Mouse (Mus musculus) hindbrain, embryonic 11.5 days (tissue): ENCODE results near the gene Ano10. TPM values are rescaled to one million over a fixed set of nuclear protein-coding genes. Genes with fewer than 3 reads are reported as not detected.
"Not testable (repeated sequence)": the region's sequence is repeated elsewhere in the genome, so short reads cannot be mapped to it uniquely, and the experiment has no call there.

ENCODE experiments used
- ATAC-seq: fragments of 200-750 bp; cut with Nextera tagmentation; 2 replicates; pipeline ENCODE4 v1.8.0; 2017; ENCODE audit warnings: mild to moderate bottlenecking, moderate TSS enrichment, moderate library complexity; ENCODE audit not compliant: low FRiP score
- DNase-seq: peaks from one replicate; pipeline ENCODE4 v3.0.0-alpha.2; 2015; ENCODE audit warnings: low spot score
- H3K27ac ChIP-seq: fragments of 300-500 bp; sonication (generic); 2 replicates; pipeline ENCODE4 v1.5.1; 2014; ENCODE audit warnings: mild to moderate bottlenecking, low read depth, low read length
- H3K27me3 ChIP-seq: fragments of 300-500 bp; sonication (generic); 2 replicates; pipeline ENCODE4 v1.6.1; 2014; ENCODE audit warnings: mild to moderate bottlenecking, low read length, moderate library complexity, mixed read lengths; ENCODE audit not compliant: control insufficient read depth, insufficient read depth
- H3K36me3 ChIP-seq: fragments of 300-500 bp; sonication (generic); 2 replicates; pipeline ENCODE4 v1.6.1; 2014; ENCODE audit warnings: mild to moderate bottlenecking, low read length, moderate library complexity, mixed read lengths; ENCODE audit not compliant: control insufficient read depth, insufficient read depth
- H3K4me1 ChIP-seq: fragments of 300-500 bp; sonication (generic); replicated peaks from 2 replicates; pipeline ENCODE4 v1.6.1; 2014; ENCODE audit warnings: low read length, mixed read lengths; ENCODE audit not compliant: control insufficient read depth, insufficient read depth
- H3K4me2 ChIP-seq: fragments of 300-500 bp; sonication (generic); replicated peaks from 2 replicates; pipeline ENCODE4 v1.6.1; 2014; ENCODE audit warnings: mild to moderate bottlenecking, low read depth, low read length
- H3K4me3 ChIP-seq: fragments of 300-500 bp; sonication (generic); 2 replicates; pipeline ENCODE4 v1.5.1; 2014; ENCODE audit warnings: low read depth, low read length
- H3K9ac ChIP-seq: fragments of 300-500 bp; sonication (generic); 2 replicates; pipeline ENCODE4 v1.6.1; 2014; ENCODE audit warnings: low read depth, low read length
- H3K9me3 ChIP-seq: fragments of 300-500 bp; sonication (generic); 2 replicates; pipeline ENCODE4 v1.6.1; 2016; ENCODE audit warnings: low read length; ENCODE audit not compliant: control insufficient read depth
- WGBS: fragments of 180-500 bp; shearing (Covaris S2); extraction: QIAGEN DNeasy Blood & Tissue Kit; methylation state at CpG from one replicate; pipeline ENCODE4 v1.1.7; 2014; 5-methylcytosine and 5-hydroxymethylcytosine counted together
- polyA plus RNA-seq: library from polyadenylated mRNA; unstranded; fragments of >200 nt; fragmentation: Nextera tagmentation; extraction: Ambion mirVana; gene quantifications from 2 replicates; pipeline ENCODE4 v1.2.1, GENCODE M21; 2014

The Ano10 gene
- polyA plus RNA-seq, 1 experiment from 2014 or later = 52.5 TPM

GRCm38 (mm10) chr9:122178427-122178826, 115.8 kb downstream of the Ano10 start:
- WGBS = 67% methylated on average over 4 of the region's 4 CpGs
- H3K4me2 ChIP-seq = no peak overlapping the region
- H3K9me3 ChIP-seq = no peaks in the 10 kb centered on the region
- no peak overlapping the region for H3K9ac ChIP-seq
- H3K27me3 ChIP-seq = no peaks in the 10 kb centered on the region
- DNase-seq = no peak
- H3K36me3 ChIP-seq = no peaks in the 10 kb centered on the region
- H3K4me1 ChIP-seq = no peaks in the 10 kb centered on the region
- ATAC-seq = no peak
- H3K27ac ChIP-seq = no peak overlapping the region
- no peak overlapping the region for H3K4me3 ChIP-seq

- DNase-seq (no peak), ATAC-seq (no peak)
- no peaks in the 10 kb centered on the region for H3K9me3 ChIP-seq
- H3K4me2 ChIP-seq = no peak overlapping the region
- H3K36me3 ChIP-seq = no peaks in the 10 kb centered on the region
- H3K4me1 ChIP-seq = no peaks in the 10 kb centered on the region
- H3K9ac ChIP-seq = no peak overlapping the region
- no peak overlapping the region for H3K4me3 ChIP-seq
- 79% methylated on average over 7 of the region's 7 CpGs for WGBS
- no peak overlapping the region for H3K27ac ChIP-seq
- no peaks in the 10 kb centered on the region for H3K27me3 ChIP-seq
These were observed 116.7 kb downstream of the Ano10 start for GRCm38 (mm10) chr9:122177256-122178220.

- DNase-seq (no peak), ATAC-seq (no peak)
- Histone ChIP-seq H3K4me3 (no peak overlapping the region), H3K4me2 (no peak overlapping the region), H3K9ac (no peak overlapping the region), H3K36me3 (no peaks in the 10 kb centered on the region), H3K27ac (no peak overlapping the region), H3K4me1 (no peaks in the 10 kb centered on the region), H3K9me3 (no peaks in the 10 kb centered on the region), H3K27me3 (no peaks in the 10 kb centered on the region)
- 85% methylated on average over 6 of the region's 6 CpGs for WGBS
These were observed 119.5 kb downstream of the Ano10 start for GRCm38 (mm10) chr9:122174723-122175122.

- no peak for ATAC-seq
- Histone ChIP-seq H3K4me3 (no peak overlapping the region), H3K27ac (no peak overlapping the region), H3K4me2 (no peak overlapping the region), H3K4me1 (no peaks in the 10 kb centered on the region), H3K27me3 (no peaks in the 10 kb centered on the region), H3K36me3 (no peaks in the 10 kb centered on the region), H3K9me3 (no peaks in the 10 kb centered on the region), H3K9ac (no peak overlapping the region)
- no peak for DNase-seq
- 87% methylated on average over 9 of the region's 9 CpGs for WGBS
These were observed 120.6 kb downstream of the Ano10 start for GRCm38 (mm10) chr9:122173405-122174233.

GRCm38 (mm10) chr9:122172612-122173186, 121.5 kb downstream of the Ano10 start:
- WGBS = 82% methylated on average over 11 of the region's 11 CpGs
- Histone ChIP-seq H3K27me3 (no peaks in the 10 kb centered on the region), H3K36me3 (no peaks in the 10 kb centered on the region), H3K4me2 (no peak overlapping the region), H3K27ac (no peak overlapping the region), H3K9ac (no peak overlapping the region), H3K9me3 (no peaks in the 10 kb centered on the region), H3K4me3 (no peak overlapping the region), H3K4me1 (no peaks in the 10 kb centered on the region)
- DNase-seq (no peak), ATAC-seq (no peak)

GRCm38 (mm10) chr9:122169901-122170300, 124.3 kb downstream of the Ano10 start:
- Histone ChIP-seq H3K4me3 (no peak overlapping the region), H3K4me2 (no peak overlapping the region), H3K9ac (no peak overlapping the region), H3K27me3 (no peaks in the 10 kb centered on the region), H3K4me1 (no peaks in the 10 kb centered on the region), H3K9me3 (no peaks in the 10 kb centered on the region), H3K36me3 (no peaks in the 10 kb centered on the region), H3K27ac (no peak overlapping the region)
- ATAC-seq (no peak), DNase-seq (no peak)
- 95% methylated on average over 6 of the region's 6 CpGs for WGBS

GRCm38 (mm10) chr9:122167719-122168118, 126.5 kb downstream of the Ano10 start:
- not testable (repeated sequence) for H3K9ac ChIP-seq, H3K4me1 ChIP-seq, DNase-seq, H3K4me3 ChIP-seq, ATAC-seq, H3K27ac ChIP-seq, H3K4me2 ChIP-seq, H3K9me3 ChIP-seq, H3K36me3 ChIP-seq, H3K27me3 ChIP-seq
- 89% methylated on average over 5 of the region's 5 CpGs for WGBS

- H3K9ac ChIP-seq = no peak overlapping the region
- H3K4me3 ChIP-seq = no peak overlapping the region
- no peak for DNase-seq
- no peak for ATAC-seq
- H3K9me3 ChIP-seq = no peaks in the 10 kb centered on the region
- no peaks in the 10 kb centered on the region for H3K27me3 ChIP-seq
- no peak overlapping the region for H3K27ac ChIP-seq
- no peaks in the 10 kb centered on the region for H3K36me3 ChIP-seq
- WGBS = 95% methylated on average over 4 of the region's 4 CpGs
- no peak overlapping the region for H3K4me2 ChIP-seq
- no peaks in the 10 kb centered on the region for H3K4me1 ChIP-seq
These were observed 129.7 kb downstream of the Ano10 start for GRCm38 (mm10) chr9:122164535-122164934.
